Mouse (Mus musculus): ENCODE measurements around the gene Tnfaip3. TPM values are rescaled to one million over a fixed set of nuclear protein-coding genes. Genes with fewer than 3 reads are reported as not detected.

The Tnfaip3 gene
- total RNA-seq, 2 experiments from 2014 or later = 1.3 to 1.7 TPM

GRCm38 (mm10) chr10:18966893-18967292 lies 48.6 kb downstream of the Tnfaip3 start:
- DNase-seq (ENCODE audit: low spot score) = no peak

DNA sequence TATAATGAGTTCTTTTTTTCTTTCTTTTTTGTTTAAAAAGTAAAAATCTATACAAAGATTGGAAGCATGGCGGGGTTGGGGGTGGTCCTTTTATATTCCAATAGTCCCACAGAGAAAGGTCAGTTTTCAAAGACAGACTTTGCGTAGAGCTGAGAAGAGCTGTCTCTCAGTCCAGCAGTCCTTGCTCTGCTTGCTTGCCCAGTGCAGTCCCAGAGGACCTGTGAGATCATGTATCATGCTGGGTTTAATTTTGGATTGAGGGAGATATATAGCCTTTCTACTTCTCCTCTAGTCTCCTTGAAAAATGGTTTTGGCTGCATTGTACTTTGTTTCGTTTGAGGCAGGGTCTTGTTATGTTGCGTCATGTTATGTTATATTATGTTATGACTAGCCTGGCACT lies 49.9 kb downstream of the Tnfaip3 start:
- peak; percentile 62 for DNase-seq (ENCODE audit: low spot score)

DNA sequence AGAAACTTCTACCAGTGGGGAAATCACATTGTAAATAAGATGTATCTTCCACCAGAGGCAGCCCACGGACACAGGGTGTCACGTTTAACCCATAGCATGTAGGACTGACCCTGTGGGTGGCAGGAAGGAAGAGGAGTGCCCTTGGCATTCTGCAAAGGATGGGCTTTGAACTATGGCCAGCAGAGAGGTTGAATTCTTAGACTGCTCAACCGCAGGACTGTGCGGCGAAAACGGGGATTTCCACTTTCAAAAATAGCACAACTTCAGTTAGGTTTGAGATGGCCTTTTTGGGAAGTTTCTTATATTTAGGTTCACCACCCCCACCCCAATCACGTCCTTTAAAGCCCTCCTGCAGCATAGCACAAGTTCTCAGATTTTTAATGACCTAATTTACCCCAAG lies 50.6 kb downstream of the Tnfaip3 start:
- DNase-seq (ENCODE audit: low spot score) = no peak

- peak; percentile 28 for DNase-seq (ENCODE audit: low spot score)
These were observed 55.5 kb downstream of the Tnfaip3 start for GRCm38 (mm10) chr10:18959777-18960492.

- DNase-seq (ENCODE audit: low spot score) = peak; percentile 18
These were observed 61.8 kb downstream of the Tnfaip3 start for GRCm38 (mm10) chr10:18953706-18954071.

- DNase-seq (ENCODE audit: low spot score) = no peak
These were observed 62.3 kb downstream of the Tnfaip3 start for GRCm38 (mm10) chr10:18953011-18953705.

Other genes with a start within 250 kb of the Tnfaip3 start
- not detected for gene Gm4922, start 228.9 kb downstream of the Tnfaip3 start, total RNA-seq (2021)
- gene Perp, start 170.6 kb downstream of the Tnfaip3 start, total RNA-seq (2021) = 1 to 10 TPM; 1.5 to 1.6 TPM

Measured in gastrocnemius, adult 18-20 months (tissue).